Mouse (Mus musculus): ENCODE measurements around the gene Ado. TPM values are rescaled to one million over a fixed set of nuclear protein-coding genes. Genes with fewer than 3 reads are reported as not detected.

The Ado gene
- 40.6 and 43.9 TPM in 2 replicates for polyA plus RNA-seq (2014; fragmentation: Nextera tagmentation; extraction: Ambion mirVana)

- peak within 1 kb of the TSS; percentile 91 for H3K27ac ChIP-seq (ENCODE audit: low read depth, low read length)
- no peaks in the 10 kb centered on the region for H3K9me3 ChIP-seq (ENCODE audit: control insufficient read depth, low read length)
- under 1% methylated on average over 75 of the region's 79 CpGs for WGBS
- peak; percentile 88 for DNase-seq (ENCODE audit: low spot score)
- H3K9ac ChIP-seq (ENCODE audit: low read depth, low read length): peak within 1 kb of the TSS; percentile 98
- peak within 1 kb of the TSS; percentile 98 for H3K4me2 ChIP-seq
- H3K36me3 ChIP-seq (ENCODE audit: control insufficient read depth, insufficient read depth, low read length): peaks cover 6% of the 10 kb centered on the region; the same call in 1 of the 2 replicates
- peak; percentile 85 for ATAC-seq (replicated peaks; ENCODE audit: low FRiP score)
- H3K4me3 ChIP-seq (ENCODE audit: low read depth, low read length): peak within 1 kb of the TSS; percentile 96
- no peaks in the 10 kb centered on the region for H3K27me3 ChIP-seq (replicated peaks; ENCODE audit: control insufficient read depth, insufficient read depth, low read length)
- H3K4me1 ChIP-seq (replicated peaks; ENCODE audit: control insufficient read depth, insufficient read depth, low read length): peaks cover 19% of the 10 kb centered on the region
These were observed at the start of gene Ado for GRCm38 (mm10) chr10:67548877-67549731. Gene Ado, minus strand, starts transcription at chr10:67548955.

DNA sequence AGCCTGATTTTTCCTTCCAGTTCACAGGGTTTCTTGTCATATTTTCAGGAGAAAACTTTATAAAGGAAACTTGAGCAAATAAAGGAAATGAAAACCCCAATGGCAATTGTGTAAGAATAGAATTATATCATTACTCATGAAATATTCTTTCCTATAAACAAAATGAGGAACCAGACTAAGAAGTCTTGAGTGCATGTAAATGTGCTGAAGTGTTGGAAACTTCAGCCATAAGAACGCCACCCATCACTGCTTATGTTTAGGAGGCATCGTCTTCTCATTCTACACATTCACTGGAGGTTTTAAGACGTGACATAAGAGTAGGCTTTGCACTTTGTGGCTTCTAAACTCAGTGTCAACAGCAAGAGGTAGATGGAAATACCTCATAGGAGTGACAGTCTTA is 46.5 kb upstream of the Ado start:
- no peak for DNase-seq (ENCODE audit: low spot score)
- ATAC-seq (replicated peaks; ENCODE audit: low FRiP score): no peak
- no peak overlapping the region for H3K27ac ChIP-seq (ENCODE audit: low read depth, low read length)
- H3K36me3 ChIP-seq (ENCODE audit: control insufficient read depth, insufficient read depth, low read length): no peaks in the 10 kb centered on the region
- no peaks in the 10 kb centered on the region for H3K4me1 ChIP-seq (replicated peaks; ENCODE audit: control insufficient read depth, insufficient read depth, low read length)
- no peak overlapping the region for H3K9ac ChIP-seq (ENCODE audit: low read depth, low read length)
- no peak overlapping the region for H3K4me3 ChIP-seq (ENCODE audit: low read depth, low read length)
- 73% methylated on average over 3 of the region's 3 CpGs for WGBS
- no peaks in the 10 kb centered on the region for H3K9me3 ChIP-seq (ENCODE audit: control insufficient read depth, low read length)
- no peak overlapping the region for H3K4me2 ChIP-seq
- H3K27me3 ChIP-seq (replicated peaks; ENCODE audit: control insufficient read depth, insufficient read depth, low read length): no peaks in the 10 kb centered on the region

- Histone ChIP-seq H3K36me3 (ENCODE audit: control insufficient read depth, insufficient read depth, low read length) (no peaks in the 10 kb centered on the region), H3K9me3 (ENCODE audit: control insufficient read depth, low read length) (no peaks in the 10 kb centered on the region), H3K9ac (ENCODE audit: low read depth, low read length) (no peak overlapping the region), H3K27me3 (replicated peaks; ENCODE audit: control insufficient read depth, insufficient read depth, low read length) (no peaks in the 10 kb centered on the region), H3K4me2 (no peak overlapping the region), H3K27ac (ENCODE audit: low read depth, low read length) (no peak overlapping the region), H3K4me1 (replicated peaks; ENCODE audit: control insufficient read depth, insufficient read depth, low read length) (no peaks in the 10 kb centered on the region), H3K4me3 (ENCODE audit: low read depth, low read length) (no peak overlapping the region)
- WGBS: 67% methylated on average over 18 of the region's 18 CpGs
- DNase-seq (ENCODE audit: low spot score) (no peak), ATAC-seq (replicated peaks; ENCODE audit: low FRiP score) (no peak)
These were observed 37.3 kb upstream of the Ado start for GRCm38 (mm10) chr10:67585873-67586610.

DNA sequence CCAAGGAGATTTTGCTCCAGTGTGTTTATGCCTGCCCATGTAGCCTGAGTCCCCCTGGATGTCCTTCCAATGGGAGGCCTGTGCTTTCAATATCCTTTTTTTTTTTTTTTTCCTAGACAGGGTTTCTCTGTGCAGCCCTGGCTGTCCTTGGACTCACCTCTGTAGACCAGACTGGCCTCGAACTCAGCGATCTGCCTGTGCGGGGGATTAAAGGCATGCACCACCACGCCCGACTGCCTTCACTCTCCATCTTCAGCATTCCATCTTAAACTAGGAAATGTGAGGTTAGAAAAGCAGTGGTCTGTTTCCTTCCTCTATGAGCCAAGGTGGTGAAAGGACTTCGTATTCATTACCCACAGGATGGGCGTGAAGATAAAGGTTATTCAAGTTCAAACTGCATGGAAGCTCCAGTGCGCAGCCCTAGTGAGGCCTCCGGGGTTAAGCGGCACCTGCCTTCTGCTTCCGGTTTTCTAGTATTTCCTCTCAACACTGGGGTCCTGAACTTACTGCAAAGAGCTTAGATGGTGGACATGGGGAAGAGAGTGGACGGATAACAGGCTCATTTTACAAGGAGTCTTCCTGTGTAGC is 33.0 kb upstream of the Ado start:
- Histone ChIP-seq H3K27me3 (replicated peaks; ENCODE audit: control insufficient read depth, insufficient read depth, low read length) (no peaks in the 10 kb centered on the region), H3K4me2 (no peak overlapping the region), H3K36me3 (ENCODE audit: control insufficient read depth, insufficient read depth, low read length) (no peaks in the 10 kb centered on the region), H3K9me3 (ENCODE audit: control insufficient read depth, low read length) (no peaks in the 10 kb centered on the region), H3K4me1 (replicated peaks; ENCODE audit: control insufficient read depth, insufficient read depth, low read length) (no peaks in the 10 kb centered on the region), H3K9ac (ENCODE audit: low read depth, low read length) (no peak overlapping the region), H3K4me3 (ENCODE audit: low read depth, low read length) (no peak overlapping the region), H3K27ac (ENCODE audit: low read depth, low read length) (no peak overlapping the region)
- ATAC-seq (replicated peaks; ENCODE audit: low FRiP score) (no peak), DNase-seq (ENCODE audit: low spot score) (no peak)
- WGBS: 51% methylated on average over 12 of the region's 12 CpGs

DNA sequence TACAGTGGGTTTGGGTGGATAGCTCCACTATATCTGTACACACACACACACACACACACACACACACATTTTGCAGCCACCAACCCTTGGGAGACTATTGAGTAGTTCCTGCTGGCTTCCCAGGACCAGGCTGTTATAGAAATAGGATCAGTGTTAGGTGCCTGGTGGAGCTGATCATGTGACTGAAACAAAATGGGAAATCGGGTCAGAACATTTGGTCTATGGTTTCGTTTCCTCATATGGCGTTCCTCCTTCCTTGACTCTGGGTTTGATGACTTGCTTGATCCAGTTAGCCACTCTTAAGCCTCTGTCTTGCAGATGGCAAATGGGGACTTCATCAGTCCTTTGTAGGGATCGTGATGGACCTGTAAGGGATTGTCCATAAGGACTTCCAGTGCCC is 31.1 kb upstream of the Ado start:
- no peaks in the 10 kb centered on the region for H3K9me3 ChIP-seq (ENCODE audit: control insufficient read depth, low read length)
- no peak overlapping the region for H3K4me3 ChIP-seq (ENCODE audit: low read depth, low read length)
- no peak overlapping the region for H3K4me2 ChIP-seq
- no peak overlapping the region for H3K9ac ChIP-seq (ENCODE audit: low read depth, low read length)
- no peak overlapping the region for H3K27ac ChIP-seq (ENCODE audit: low read depth, low read length)
- WGBS: 83% methylated on average over 4 of the region's 4 CpGs
- no peaks in the 10 kb centered on the region for H3K36me3 ChIP-seq (ENCODE audit: control insufficient read depth, insufficient read depth, low read length)
- H3K27me3 ChIP-seq (replicated peaks; ENCODE audit: control insufficient read depth, insufficient read depth, low read length): no peaks in the 10 kb centered on the region
- DNase-seq (ENCODE audit: low spot score) (no peak), ATAC-seq (replicated peaks; ENCODE audit: low FRiP score) (no peak)
- no peaks in the 10 kb centered on the region for H3K4me1 ChIP-seq (replicated peaks; ENCODE audit: control insufficient read depth, insufficient read depth, low read length)

GRCm38 (mm10) chr10:67573310-67573709 is 24.6 kb upstream of the Ado start:
- ATAC-seq (replicated peaks; ENCODE audit: low FRiP score) (no peak), DNase-seq (ENCODE audit: low spot score) (no peak)
- no peak overlapping the region for H3K27ac ChIP-seq (ENCODE audit: low read depth, low read length)
- no peak overlapping the region for H3K4me3 ChIP-seq (ENCODE audit: low read depth, low read length)
- H3K9me3 ChIP-seq (ENCODE audit: control insufficient read depth, low read length): no peaks in the 10 kb centered on the region
- 81% methylated on average over 8 of the region's 8 CpGs for WGBS
- H3K36me3 ChIP-seq (ENCODE audit: control insufficient read depth, insufficient read depth, low read length): no peaks in the 10 kb centered on the region
- no peaks in the 10 kb centered on the region for H3K27me3 ChIP-seq (replicated peaks; ENCODE audit: control insufficient read depth, insufficient read depth, low read length)
- no peaks in the 10 kb centered on the region for H3K4me1 ChIP-seq (replicated peaks; ENCODE audit: control insufficient read depth, insufficient read depth, low read length)
- no peak overlapping the region for H3K4me2 ChIP-seq
- no peak overlapping the region for H3K9ac ChIP-seq (ENCODE audit: low read depth, low read length)

- H3K4me3 ChIP-seq (ENCODE audit: low read depth, low read length): no peak overlapping the region
- H3K9me3 ChIP-seq (ENCODE audit: control insufficient read depth, low read length): no peaks in the 10 kb centered on the region
- 59% methylated on average over 14 of the region's 14 CpGs for WGBS
- H3K36me3 ChIP-seq (ENCODE audit: control insufficient read depth, insufficient read depth, low read length): no peaks in the 10 kb centered on the region
- DNase-seq (ENCODE audit: low spot score) (no peak), ATAC-seq (replicated peaks; ENCODE audit: low FRiP score) (no peak)
- H3K27me3 ChIP-seq (replicated peaks; ENCODE audit: control insufficient read depth, insufficient read depth, low read length): no peaks in the 10 kb centered on the region
- H3K4me2 ChIP-seq: no peak overlapping the region
- no peak overlapping the region for H3K9ac ChIP-seq (ENCODE audit: low read depth, low read length)
- H3K4me1 ChIP-seq (replicated peaks; ENCODE audit: control insufficient read depth, insufficient read depth, low read length): no peaks in the 10 kb centered on the region
- H3K27ac ChIP-seq (ENCODE audit: low read depth, low read length): no peak overlapping the region
These were observed 22.7 kb upstream of the Ado start for GRCm38 (mm10) chr10:67571443-67571842.

- WGBS: 48% methylated on average over 7 of the region's 7 CpGs
- H3K4me1 ChIP-seq (replicated peaks; ENCODE audit: control insufficient read depth, insufficient read depth, low read length): no peaks in the 10 kb centered on the region
- DNase-seq (ENCODE audit: low spot score): no peak
- H3K27me3 ChIP-seq (replicated peaks; ENCODE audit: control insufficient read depth, insufficient read depth, low read length): no peaks in the 10 kb centered on the region
- H3K27ac ChIP-seq (ENCODE audit: low read depth, low read length): no peak overlapping the region
- H3K36me3 ChIP-seq (ENCODE audit: control insufficient read depth, insufficient read depth, low read length): no peaks in the 10 kb centered on the region
- no peaks in the 10 kb centered on the region for H3K9me3 ChIP-seq (ENCODE audit: control insufficient read depth, low read length)
- no peak overlapping the region for H3K9ac ChIP-seq (ENCODE audit: low read depth, low read length)
- no peak overlapping the region for H3K4me3 ChIP-seq (ENCODE audit: low read depth, low read length)
- H3K4me2 ChIP-seq: no peak overlapping the region
- ATAC-seq (replicated peaks; ENCODE audit: low FRiP score): no peak
These were observed 20.8 kb upstream of the Ado start for GRCm38 (mm10) chr10:67569539-67569938.

All from liver, embryonic 11.5 days (tissue).